Mouse (Mus musculus): ENCODE results near the gene Ttc27.

Ttc27 gene

DNA sequence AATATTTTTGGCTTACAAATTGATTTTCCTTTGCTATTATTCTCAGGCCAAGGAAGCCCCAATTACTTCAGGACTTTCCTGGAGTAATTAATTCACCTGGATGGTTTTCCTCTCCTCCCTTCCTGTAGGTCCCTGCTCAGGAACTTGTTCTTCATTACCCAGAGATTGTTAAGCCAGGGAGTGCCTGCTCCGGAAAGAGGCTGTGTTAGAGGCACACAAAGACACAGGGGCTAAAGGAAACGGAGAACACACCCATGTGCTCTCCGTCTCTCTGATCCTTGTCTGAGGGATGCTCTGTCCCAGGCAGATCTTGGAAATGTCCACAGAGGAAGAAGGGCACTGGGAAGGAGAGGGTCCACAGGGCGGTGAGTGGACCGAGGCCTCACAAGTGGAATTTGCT lies 158.2 kb downstream of the Ttc27 start:
- DNase-seq (ENCODE audit: low read depth, low spot score) = no peak

DNA sequence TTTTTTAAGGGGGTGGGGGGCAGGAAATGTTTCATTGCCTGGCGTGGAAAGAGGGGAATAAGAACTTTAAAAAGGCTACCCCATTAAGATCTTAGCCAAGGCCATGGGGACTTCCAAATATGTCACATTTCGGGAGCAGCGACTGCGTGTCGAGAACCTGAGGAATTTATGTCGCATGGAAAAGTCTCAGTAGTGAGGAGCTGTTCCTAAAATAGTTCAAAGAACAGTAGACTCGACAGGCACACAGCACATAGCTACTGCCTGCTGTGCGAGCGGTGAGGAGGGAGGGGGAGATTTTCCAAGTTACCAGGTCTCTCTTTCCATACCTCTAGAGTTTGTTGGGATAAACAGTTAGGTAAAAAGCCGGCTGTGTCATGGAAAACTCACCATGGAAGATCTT lies 159.4 kb downstream of the Ttc27 start:
- DNase-seq (ENCODE audit: low read depth, low spot score) = no peak

DNA sequence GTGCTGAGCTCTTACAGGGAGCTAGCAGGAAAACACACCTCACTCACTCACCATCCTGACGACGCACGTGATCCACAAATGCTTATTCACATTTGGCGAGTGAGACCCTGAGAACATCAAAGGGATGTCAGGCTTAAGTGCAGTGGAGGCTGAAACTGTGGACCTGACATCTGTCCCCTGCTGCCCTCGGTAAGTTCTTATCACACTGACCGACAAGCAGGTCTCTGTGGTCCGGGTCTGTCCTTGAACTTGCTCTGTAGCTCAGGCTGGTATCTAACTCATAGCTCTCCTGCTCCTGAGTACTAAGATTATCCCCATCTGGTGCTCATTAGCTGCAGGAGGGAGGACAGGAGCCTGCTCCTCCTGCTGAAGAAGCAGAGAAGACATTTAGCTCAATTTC lies 162.2 kb downstream of the Ttc27 start:
- no peak for DNase-seq (ENCODE audit: low read depth, low spot score)

DNA sequence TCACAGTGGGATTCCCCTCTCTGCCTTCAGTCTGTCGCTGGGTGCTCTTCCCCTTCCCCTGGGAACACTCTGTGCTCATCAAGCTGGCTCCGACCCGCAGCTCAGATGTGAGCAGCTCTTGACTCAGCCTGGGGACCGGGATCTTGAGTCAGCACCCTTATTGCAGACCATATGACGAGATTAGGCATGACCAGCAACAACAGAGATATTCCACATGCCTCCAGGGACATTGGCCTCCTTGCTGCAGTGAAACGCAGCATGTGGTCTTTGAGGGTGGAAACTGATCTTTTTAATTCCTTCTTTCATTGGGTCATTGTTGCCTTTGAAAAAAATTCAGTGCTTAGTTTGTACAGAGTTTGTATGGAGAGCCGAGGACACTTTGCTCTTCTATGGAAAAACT lies 169.5 kb downstream of the Ttc27 start:
- DNase-seq (ENCODE audit: low read depth, low spot score) = no peak

DNA sequence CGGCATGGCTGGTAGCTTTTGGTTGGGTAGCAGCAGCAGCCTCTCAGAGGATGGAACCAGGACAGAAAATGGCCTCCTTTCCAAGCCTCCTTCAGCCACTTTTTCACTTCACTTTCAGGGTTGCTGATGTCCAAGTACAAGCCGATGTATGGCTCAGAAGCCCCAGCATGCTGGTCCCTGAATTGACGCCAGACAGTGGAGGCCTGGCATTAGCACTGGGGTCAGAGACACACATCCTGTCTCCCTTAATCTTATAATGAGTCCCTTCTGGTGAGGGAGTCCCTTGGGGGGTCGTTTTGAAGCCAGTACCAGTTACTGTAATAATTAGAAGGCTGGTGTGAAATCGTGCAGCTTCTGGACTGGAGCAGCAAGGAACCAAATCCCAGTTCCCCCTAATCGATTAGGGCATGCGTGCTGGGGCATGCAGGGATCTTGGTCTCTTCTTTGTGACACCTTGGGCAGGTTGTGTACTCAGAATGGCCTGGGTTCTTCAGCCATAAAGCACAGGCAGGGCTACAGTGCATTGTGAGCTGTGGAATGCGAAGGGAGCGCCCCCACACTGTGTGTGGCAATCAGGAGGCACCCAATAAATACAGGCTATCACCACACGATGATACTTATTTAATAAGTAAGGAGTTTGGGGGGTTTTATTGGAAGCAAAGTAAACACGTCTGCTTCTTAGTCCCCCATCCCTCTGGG lies 171.5 kb downstream of the Ttc27 start:
- DNase-seq (ENCODE audit: low read depth, low spot score) = no peak

DNA sequence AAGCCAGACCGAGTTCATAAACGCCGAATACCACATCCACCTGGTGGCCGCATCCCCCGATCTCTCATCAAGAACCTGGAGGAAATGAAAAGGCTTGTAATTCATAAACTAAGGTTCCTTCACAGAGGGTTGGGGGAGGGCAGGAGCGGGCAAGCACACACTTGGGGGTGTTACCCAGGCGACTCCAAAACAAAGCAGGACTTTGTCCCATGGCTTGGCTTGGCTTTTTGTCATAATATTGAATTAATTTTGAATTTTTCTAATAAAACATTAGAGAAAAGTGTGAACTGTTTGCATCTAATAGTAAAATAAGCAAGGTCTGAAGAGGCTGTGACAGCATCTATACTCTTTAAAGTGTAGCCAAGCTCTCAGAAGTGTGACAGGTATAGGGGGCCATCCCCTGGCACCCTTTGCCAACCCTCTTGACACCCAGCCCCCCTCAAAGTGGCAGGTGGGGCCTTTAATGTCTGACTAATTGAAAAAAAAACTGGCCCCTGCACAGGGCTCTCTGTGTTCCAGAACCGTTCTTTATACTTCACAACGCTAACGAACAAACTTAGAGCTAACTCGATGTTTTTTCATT lies 172.1 kb downstream of the Ttc27 start:
- no peak for DNase-seq (ENCODE audit: low read depth, low spot score)

DNA sequence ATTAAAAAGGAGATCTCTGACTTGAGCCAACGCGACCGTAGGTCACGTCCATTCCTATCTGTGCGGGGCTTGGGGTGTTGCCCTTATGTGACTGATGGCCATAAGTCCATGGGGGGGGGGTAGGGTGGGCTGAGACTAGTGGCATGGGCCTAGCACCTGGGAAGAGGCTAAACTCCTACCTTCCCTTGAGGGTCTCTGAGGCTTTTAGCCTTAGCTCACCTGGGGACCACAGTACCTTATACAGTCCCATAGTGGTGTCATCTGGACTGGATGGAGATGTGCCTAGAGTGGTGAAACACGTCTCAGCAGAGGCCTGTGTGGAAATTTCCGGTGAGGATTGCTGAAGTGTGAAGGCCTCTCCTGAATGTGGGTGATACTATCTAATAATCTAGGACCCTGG lies 184.9 kb downstream of the Ttc27 start:
- no peak for DNase-seq (ENCODE audit: low read depth, low spot score)

DNA sequence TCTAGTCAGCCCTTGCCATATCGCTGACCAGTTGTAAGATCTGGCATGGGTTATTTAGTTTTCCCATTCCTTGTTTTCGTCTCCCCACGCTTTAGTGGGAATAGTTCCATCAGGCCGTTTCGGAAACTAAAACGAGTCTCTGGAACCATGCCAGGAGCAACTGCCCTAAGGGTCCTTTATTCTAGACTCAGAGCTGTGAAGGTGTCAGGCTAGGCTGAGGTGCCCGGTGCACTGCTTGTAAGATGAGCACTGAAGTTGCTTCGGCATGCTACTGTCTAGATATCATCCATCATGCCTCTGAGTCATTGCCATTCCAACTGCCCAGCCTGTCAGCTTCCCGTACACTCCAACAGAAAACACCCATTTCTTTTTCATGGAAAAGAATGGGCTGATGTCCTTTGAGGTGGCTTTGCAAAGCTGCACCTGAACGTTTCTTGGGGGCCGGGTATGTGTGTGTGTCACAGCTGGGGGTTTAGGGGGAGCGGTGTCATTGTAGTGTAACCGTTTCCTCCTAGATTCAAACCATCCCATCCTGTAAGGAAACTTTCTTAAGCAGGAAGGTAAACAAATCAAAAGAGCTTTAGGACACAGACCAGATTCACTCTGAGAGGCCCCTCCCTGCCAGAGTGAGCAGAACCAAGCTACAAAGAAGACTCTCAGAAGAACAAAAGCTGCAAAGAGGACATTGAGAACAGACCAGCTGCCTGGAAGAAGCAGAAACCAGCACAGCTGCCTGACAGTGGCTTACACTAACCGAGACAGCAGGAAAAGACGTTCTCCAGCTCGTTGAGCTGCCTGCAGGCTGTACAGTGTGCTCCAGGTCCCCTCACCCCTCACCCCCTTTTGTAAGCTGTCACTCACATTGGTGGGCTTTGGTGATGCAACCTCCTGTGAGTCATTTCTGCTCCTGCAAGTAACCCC lies 186.1 kb downstream of the Ttc27 start:
- DNase-seq (ENCODE audit: low read depth, low spot score) = no peak

DNA sequence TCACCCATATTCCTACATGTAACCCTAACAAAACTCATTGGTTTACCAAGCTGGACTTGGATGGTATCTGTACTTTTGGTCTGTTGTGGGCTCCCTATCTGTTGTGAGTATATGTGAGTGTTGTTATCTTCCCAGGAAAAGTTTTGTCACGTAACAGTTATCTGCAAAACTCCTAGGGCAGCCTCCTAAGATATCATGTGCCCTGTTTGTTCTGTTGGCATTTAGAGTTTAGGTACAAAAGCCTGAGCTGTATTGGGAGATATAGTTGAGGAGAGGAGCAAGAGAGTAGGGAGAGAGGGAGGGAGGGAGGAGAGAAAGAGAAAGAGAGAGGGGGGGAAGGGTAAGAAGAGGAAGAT lies 186.8 kb downstream of the Ttc27 start:
- no peak for DNase-seq (ENCODE audit: low read depth, low spot score)

DNA sequence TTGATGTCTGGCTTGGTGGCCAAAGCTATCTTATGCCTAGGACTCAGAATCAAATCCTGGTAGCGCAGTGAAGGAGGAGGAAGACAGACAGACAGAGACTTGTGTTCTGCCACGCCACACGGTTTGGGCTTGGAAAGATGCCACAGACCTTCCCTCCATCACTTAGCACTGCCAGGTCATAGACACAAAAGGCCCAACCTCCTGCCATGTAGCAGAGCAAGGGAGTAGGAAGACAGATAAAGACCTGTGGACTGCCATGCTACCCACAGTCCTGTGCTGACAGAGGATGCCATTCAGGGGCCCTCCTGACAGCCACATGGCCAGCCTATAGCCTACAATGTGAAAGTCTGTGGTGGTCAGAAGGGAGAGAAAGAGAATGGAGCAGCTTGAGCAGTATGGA lies 187.4 kb downstream of the Ttc27 start:
- DNase-seq (ENCODE audit: low read depth, low spot score) = no peak

DNA sequence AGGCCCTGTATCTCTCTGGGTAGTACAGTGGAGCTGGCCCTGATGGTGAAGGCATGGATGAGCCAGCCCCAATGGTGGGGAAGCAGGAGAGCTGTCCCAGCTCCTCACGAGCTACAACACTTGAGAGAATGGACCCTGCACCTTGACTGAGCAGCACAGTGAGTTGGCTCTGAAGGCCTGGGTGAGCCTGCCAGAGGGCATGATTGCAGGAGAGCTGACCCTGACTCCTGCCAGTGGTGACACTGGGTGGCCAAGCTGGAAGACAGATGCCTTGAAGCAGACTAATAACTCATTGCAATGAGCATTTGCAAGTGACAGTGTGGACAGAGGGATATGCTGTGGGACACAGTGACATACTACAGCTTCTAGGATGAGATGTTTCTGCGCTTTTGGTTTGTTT lies 195.5 kb downstream of the Ttc27 start:
- DNase-seq (ENCODE audit: low read depth, low spot score) = no peak

Measured in retina, postnatal 7 days (tissue).